Mouse (Mus musculus) embryonic fibroblast, embryonic 13.5 days (primary cell): Measurements from ENCODE around the gene Slc25a22. TPM values are rescaled to one million over a fixed set of nuclear protein-coding genes. Genes with fewer than 3 reads are reported as not detected.

Experiments
- H3K27ac ChIP-seq: 2 replicates; pipeline ENCODE4 v1.5.1; 2012; ENCODE audit warnings: low read length, control low read depth, inconsistent platforms; ENCODE audit not compliant: insufficient read depth
- H3K4me1 ChIP-seq: 2 replicates; pipeline ENCODE4 v1.6.1; 2011; ENCODE audit warnings: low read length; ENCODE audit not compliant: control insufficient read depth, insufficient read depth
- H3K4me3 ChIP-seq: 2 replicates; pipeline ENCODE4 v1.5.1; 2011; ENCODE audit warnings: mild to moderate bottlenecking, control low read depth, low read length; ENCODE audit not compliant: insufficient read depth
- CTCF ChIP-seq: IDR thresholded peaks from 2 replicates; pipeline ENCODE4 v1.5.1; 2011; ENCODE audit warnings: mild to moderate bottlenecking, control low read depth, low read length, moderate library complexity, borderline replicate concordance; ENCODE audit not compliant: insufficient read depth
- POLR2A ChIP-seq: IDR thresholded peaks from 2 replicates; pipeline ENCODE4 v1.6.1; 2011; ENCODE audit warnings: low read depth, mild to moderate bottlenecking, control low read depth, low read length, moderate library complexity
- polyA plus RNA-seq: library from polyadenylated mRNA; stranded (reverse); fragments of >200 nt; gene quantifications from 2 replicates; pipeline ENCODE4 v1.2.4, GENCODE M21; 2011; ENCODE audit warnings: low read depth; ENCODE audit not compliant: missing spikeins, insufficient read length

Gene Slc25a22
- polyA plus RNA-seq, 1 experiment, result 26.9 TPM

DNA sequence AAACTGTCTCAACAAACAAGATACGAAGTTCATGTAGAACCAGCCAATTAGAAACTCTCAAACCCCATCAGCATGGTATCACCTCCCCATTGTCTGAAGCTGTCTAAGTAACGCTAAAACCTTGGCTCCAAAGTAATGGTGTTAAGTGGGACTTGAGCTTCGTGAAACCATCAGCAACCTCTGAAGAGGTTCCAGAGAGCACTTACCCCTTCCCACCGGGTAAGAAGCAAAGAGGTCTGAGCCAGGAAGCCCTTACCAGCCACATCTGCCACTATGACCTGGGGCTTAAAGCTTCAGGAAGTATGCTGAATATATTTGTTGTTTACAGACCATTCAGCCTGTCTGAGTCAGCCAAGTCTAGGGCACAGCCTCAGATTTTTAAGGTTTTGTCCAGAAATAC is 32.2 kb downstream of the Slc25a22 start:
- Histone ChIP-seq H3K27ac (no peak overlapping the region), H3K4me3 (no peak overlapping the region), H3K4me1 (0 out of 2 replicates have a peak, but pooled peaks cover 2% of the 10 kb centered on the region)
- TF ChIP-seq CTCF (no peak), POLR2A (no peak)

DNA sequence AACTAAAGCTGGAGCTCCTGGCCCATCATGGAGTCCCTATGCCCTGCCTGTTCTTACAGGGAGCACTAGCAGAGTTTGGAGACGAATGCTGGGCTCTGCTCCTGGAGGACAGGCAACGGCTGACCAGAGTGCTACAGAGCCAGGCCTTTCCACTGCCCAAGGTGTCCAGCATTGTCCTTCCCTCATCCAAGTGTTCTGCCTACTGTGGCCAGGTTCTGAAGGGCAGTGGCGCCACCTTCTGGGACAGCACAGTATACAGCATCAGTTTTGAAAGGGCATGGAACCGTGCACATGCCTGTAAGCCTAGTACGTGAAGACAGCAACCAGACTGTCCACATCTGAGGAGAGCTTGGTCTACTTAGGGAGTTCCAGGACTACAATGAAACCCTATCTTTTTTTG is 34.4 kb downstream of the Slc25a22 start:
- no peak for TF ChIP-seq POLR2A
- TF ChIP-seq CTCF, result peak; percentile 96
- Histone ChIP-seq H3K4me1 (no peaks in the 10 kb centered on the region), H3K27ac (no peak overlapping the region), H3K4me3 (no peak overlapping the region)

DNA sequence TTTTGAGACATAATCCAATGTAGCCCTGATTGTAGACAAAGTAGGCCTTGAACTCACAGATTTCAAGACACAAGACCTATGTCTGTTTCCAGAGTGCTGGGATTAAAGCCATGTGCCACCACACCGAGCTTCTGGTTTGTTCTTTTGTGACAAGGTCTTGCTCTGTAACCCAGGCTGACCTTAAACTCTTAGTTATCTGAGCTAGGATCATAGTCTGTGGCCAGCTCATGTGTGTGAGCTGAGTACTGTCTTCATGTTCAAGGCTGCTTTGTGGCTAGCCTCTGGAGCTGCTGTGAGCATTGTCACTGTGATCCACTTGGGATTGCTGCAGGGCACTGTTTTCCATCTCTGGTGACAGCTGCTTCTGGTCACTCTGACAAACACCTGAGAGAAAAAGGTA is 42.3 kb downstream of the Slc25a22 start:
- Histone ChIP-seq H3K27ac (no peak overlapping the region), H3K4me1 (peaks cover 4% of the 10 kb centered on the region; the same call in 1 of the 2 replicates), H3K4me3 (no peak overlapping the region)
- TF ChIP-seq POLR2A (no peak), CTCF (no peak)

DNA sequence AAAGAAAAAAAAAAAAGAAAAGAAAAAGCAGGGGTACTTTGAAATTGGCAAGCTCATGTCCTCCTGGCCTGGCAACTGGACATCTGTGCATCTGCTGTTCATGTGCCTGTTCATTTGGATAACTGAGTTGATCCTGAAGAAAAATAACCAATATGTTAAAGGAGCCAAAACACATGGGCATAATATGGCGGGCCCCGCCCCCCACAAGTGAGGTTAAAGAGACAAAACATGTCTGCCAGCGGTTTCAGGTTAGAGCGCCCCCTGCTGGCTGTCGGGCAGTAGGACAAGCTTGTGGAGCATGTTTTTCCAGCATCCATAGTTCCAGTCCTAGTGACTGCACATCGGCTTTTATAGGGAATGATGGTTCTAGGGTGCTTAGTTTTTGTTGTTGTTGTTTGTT is 42.9 kb downstream of the Slc25a22 start:
- Histone ChIP-seq H3K4me1 (peaks cover 4% of the 10 kb centered on the region; the same call in 1 of the 2 replicates), H3K4me3 (no peak overlapping the region), H3K27ac (no peak overlapping the region)
- TF ChIP-seq POLR2A (no peak), CTCF (peak; percentile 48; the same call in 1 of the 2 replicates)

DNA sequence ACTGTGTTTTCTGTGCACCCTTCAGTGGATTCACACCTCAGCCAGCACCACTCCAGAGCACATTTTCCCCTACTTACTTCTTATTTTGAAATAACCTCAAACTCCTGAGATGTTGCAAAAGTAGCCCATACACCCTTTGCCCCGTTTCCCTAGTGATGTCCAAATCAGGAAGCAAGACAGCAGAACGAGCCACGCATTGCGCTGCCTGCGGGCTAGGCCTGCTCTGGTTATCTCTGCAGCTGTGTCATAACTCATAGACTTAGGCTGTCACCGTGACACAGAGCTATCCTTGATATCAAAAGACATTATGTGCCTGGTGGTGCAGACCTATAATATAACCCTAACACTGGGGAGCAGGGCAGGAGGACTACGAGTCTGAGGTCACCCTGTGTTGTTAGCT is 43.5 kb downstream of the Slc25a22 start:
- TF ChIP-seq CTCF (no peak), POLR2A (no peak)
- Histone ChIP-seq H3K4me3 (no peak overlapping the region), H3K27ac (no peak overlapping the region), H3K4me1 (peaks cover 4% of the 10 kb centered on the region; the same call in 1 of the 2 replicates)

DNA sequence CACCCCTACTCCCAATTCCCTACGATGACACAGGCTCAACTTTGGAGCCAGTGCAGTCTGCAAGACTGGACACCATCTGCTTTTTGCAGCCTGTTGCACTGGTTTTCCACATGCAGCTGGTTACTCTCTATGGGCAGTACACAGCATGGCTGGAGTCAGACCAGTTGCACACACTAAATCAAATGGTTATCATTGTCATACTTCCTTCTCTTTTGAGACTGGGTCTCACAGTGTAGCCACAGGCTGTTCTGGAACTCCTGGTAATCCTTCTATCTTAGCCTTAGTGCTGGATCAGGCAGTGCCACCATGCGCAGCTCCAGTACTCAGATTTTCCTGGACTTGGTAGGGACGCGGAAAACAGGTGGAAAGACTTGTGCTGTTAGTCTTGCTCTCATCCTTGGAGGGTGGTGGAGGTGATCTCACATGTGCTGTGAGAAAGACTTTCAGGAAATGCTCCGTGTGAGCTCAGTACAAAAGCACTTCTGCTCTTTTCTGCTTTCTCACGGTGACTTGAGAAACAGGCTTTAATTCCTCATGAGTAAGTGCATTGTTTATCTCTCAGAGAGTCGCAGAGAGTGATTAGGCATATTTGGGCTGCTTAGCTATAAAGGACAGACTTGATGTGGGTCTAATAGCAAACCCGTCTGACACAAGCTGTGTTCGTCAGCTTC is 45.0 kb downstream of the Slc25a22 start:
- Histone ChIP-seq H3K4me3 (peak overlapping the region; percentile 90), H3K4me1 (peaks cover 4% of the 10 kb centered on the region; the same call in 1 of the 2 replicates), H3K27ac (peak overlapping the region; percentile 11; the same call in 1 of the 2 replicates)
- no peak for TF ChIP-seq CTCF
- no peak for TF ChIP-seq POLR2A

DNA sequence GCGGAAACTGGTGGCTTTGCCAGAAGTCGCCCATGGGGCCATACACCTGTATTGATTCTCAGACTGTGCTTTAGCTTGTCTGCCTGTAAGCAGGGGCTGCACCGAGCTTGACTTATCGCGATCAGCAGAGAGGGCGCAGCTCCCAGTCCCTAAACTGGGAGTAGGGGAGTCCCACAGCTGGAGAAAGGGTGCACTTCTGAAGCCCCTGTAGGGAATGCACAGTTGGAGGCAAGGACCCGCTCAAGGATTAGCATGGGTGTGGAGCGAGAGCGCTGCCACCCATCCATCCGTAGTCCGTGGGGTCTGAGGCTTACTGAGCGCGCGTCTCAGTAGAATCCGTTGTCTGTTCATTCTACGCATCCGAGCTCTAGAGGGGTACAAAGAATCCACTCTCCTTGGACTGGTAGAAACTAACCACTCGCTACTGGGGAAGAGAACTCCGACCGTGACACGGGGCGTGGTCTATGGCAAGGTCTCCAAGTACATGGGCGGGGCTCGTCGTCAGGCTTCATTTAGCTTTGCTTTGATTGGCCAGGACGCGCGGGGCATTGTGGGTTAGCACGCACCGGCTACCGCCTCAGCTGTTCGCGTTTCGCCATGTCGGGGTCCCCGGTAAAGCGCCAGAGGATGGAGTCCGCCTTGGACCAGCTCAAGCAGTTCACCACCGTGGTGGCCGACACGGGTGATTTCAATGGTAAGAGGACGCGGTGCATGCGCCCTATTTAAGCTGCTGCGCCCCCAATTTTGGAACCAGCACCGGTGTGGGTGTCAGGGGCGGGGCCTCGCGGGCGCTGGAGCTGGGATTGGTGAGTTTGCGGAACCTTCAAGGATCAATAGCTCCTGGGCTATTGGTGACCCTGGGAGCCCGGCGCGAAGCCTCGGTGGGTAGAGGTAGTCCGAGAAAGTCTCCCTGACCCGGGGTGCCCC is 45.8 kb downstream of the Slc25a22 start, which contains the start of gene Taldo1:
Gene Taldo1, plus strand, starts transcription at position 575 of the 927 bp plus-strand sequence.
- peak within 1 kb of the TSS; percentile 23; the same call in 1 of the 2 replicates for H3K27ac ChIP-seq
- H3K4me3 ChIP-seq, result peak within 1 kb of the TSS; percentile 90
- TF ChIP-seq CTCF (no peak), POLR2A (peak; percentile 77)
- H3K4me1 ChIP-seq, result peaks cover 4% of the 10 kb centered on the region; the same call in 1 of the 2 replicates

DNA sequence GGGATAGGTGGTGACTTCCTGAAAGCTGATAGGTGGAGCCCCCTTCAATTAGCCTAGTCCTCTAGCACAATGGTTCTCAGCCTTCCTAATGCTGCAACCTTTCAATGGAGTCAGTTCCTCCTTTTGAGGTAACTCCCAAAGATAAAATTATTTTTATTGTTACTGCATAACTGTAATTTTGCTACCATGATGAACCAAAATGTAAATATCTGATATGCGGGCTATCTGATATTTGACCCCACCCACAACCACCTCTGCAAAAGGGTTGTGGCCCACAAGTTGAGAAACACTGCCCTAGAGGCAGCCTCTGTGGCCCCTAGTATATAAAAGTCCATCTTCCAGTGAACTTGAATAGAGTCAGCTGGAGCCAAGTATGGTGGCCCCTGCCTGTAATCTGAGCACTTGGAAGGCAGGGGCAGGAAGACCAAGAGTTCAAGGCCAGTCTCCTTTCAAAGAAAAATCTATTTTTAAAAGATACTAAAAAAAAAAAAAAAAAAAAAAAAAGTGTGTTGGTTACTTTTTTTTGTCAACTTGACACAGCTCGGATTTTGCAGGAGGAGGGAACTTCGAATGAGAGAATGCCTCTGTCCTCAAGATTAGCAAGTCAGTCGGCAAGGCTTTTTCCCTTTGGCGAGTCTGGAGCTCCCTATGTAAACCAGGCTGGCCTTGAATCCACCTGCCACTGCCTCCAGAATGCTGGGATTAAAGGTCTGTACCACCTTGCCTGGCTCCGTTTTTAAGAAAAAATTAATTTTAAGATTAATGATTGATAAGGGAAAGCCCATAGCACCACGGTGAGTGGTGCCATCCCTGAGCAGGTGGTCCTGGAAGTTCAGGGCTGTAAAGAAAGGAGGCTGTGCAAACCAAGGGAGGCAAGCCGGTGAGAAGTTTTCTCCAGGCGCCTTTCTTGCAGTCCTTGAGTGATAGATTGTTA is 47.1 kb downstream of the Slc25a22 start:
- Histone ChIP-seq H3K4me3 (no peak overlapping the region), H3K4me1 (peaks cover 4% of the 10 kb centered on the region; the same call in 1 of the 2 replicates), H3K27ac (no peak overlapping the region)
- TF ChIP-seq CTCF (no peak), POLR2A (no peak)

DNA sequence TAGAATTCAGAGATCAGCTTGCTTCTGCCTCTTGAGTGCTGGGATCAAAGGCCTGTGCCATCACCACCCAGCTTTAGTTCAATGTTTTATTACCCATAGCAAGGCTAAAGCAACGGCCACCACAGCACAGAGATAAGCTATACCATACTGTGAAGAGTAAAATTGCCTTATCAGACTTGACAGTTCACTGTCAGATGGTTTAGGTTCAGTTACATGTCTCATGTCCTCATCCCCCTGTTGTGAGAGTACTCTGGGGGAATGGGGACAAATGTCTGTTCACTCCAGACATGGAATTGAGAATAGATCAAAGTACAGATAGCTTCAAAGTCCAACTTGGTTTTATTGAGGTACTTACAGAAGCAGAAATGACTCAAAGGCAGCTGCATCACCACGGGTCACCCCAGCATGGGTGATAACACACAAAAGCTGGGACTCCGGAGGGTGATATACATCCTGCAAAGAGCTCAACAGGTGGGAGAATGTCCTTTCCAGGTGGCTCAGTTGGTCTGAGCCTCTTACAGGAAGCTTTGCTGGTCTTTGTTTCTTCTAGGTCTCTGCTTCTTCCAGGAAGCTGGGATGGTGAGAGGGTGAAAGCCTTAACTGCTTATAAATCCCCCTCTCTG is 49.1 kb downstream of the Slc25a22 start:
- peaks cover 4% of the 10 kb centered on the region; the same call in 1 of the 2 replicates for H3K4me1 ChIP-seq
- no peak overlapping the region for H3K4me3 ChIP-seq
- no peak overlapping the region for H3K27ac ChIP-seq
- TF ChIP-seq POLR2A, result no peak
- no peak for TF ChIP-seq CTCF
